Mouse (Mus musculus) 3T3-L1 (cell line): ENCODE data around the gene Preb.

Source experiments
- DNase-seq: peaks from one replicate; pipeline ENCODE4 v3.0.0-alpha.2; 2015; ENCODE audit warnings: low read depth, low spot score

Preb gene

GRCm38 (mm10) chr5:30959966-30960501 is at the start of gene Preb:
Gene Preb (minus strand): TSS chr5:30960361.
- peak; percentile 99 for DNase-seq

- peak; percentile 99 for DNase-seq
Measured at GRCm38 (mm10) chr5:31004184-31004583, 44.0 kb upstream of the Preb start.

GRCm38 (mm10) chr5:31001560-31001959 is 41.4 kb upstream of the Preb start:
- peak; percentile 44 for DNase-seq

- no peak for DNase-seq
Measured at GRCm38 (mm10) chr5:31000993-31001392, 40.8 kb upstream of the Preb start.

- DNase-seq, result peak; percentile 96
Measured at GRCm38 (mm10) chr5:31000122-31000521, 40.0 kb upstream of the Preb start.

GRCm38 (mm10) chr5:30999324-30999723 is 39.2 kb upstream of the Preb start:
- no peak for DNase-seq

GRCm38 (mm10) chr5:30998306-30998705 is 38.1 kb upstream of the Preb start:
- DNase-seq, result peak; percentile 78

GRCm38 (mm10) chr5:30994910-30995635 is 34.9 kb upstream of the Preb start:
- DNase-seq, result no peak

- DNase-seq, result no peak
Measured at GRCm38 (mm10) chr5:30994074-30994473, 33.9 kb upstream of the Preb start.

GRCm38 (mm10) chr5:30992980-30993676 is 33.0 kb upstream of the Preb start:
- no peak for DNase-seq

- peak; percentile 52 for DNase-seq
Measured at GRCm38 (mm10) chr5:30982357-30982756, 22.2 kb upstream of the Preb start.

- no peak for DNase-seq
Measured at GRCm38 (mm10) chr5:30974870-30975656, 14.9 kb upstream of the Preb start.

- no peak for DNase-seq
Measured at GRCm38 (mm10) chr5:30969440-30969839, 9.3 kb upstream of the Preb start.

GRCm38 (mm10) chr5:30968416-30968815 is 8.3 kb upstream of the Preb start, which contains the start of gene Tcf23:
Gene Tcf23 (plus strand): TSS chr5:30968662.
- no peak for DNase-seq

- no peak for DNase-seq
Measured at GRCm38 (mm10) chr5:30966189-30966588, 6.0 kb upstream of the Preb start.

GRCm38 (mm10) chr5:30963916-30964315 is 3.8 kb upstream of the Preb start:
- DNase-seq, result no peak

- DNase-seq, result peak; percentile 47
Measured at GRCm38 (mm10) chr5:30961545-30962505, 1.7 kb upstream of the Preb start.

GRCm38 (mm10) chr5:30960814-30961213 is 653 bp upstream of the Preb start:
- no peak for DNase-seq

- DNase-seq, result peak; percentile 46
Measured at GRCm38 (mm10) chr5:30959198-30959854, 835 bp downstream of the Preb start.

- no peak for DNase-seq
Measured at GRCm38 (mm10) chr5:30957891-30958290, 2.3 kb downstream of the Preb start.
